Comparison of ENCODE assay signal across 8 mouse cellular contexts in the genomic region with DNA sequence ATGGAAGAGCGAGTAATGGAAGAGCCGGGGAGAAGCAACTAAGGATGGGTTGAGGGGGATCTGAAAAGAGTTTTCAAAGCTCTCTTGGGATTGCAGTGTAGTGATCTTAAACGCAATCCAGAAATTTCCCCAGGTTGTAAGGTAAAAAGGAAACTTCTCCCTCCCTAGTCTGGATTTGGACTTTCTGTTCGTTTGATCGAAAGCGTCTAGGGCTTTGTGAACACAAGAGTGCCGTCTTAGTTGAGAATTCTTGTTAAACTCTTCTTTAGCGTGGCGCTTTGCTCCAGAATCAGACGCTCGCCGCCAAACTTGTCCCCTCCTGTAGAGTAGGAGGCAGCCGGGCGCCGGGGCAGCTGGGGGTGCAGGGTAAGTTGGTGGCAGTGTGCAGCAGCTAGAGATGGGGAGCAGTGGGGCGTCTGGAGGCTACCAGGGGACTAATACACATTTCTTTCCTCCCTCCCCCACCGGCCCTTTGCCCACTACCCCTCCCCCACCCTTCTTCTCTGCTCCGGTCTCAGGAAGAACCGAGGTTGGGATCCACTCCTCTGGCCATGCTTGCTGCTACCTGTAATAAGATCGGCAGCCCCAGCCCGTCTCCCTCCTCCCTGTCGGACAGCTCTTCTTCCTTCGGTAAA. TPM values are rescaled to one million over a fixed set of nuclear protein-coding genes. Genes with fewer than 3 reads are reported as not detected.
DNase-seq lines count a peak whose midpoint lies in the region; ATAC-seq and TF ChIP-seq lines count a peak whose summit lies in the region.

No protein-coding gene starts in this region.

- peak overlapping the region; percentile 9 for H3ac ChIP-seq in myocyte (ENCODE audit: control insufficient read depth, insufficient read length)

- H3K27me3 ChIP-seq in kidney, embryonic 14.5 days (ENCODE audit: control insufficient read depth, insufficient read depth, low read length), result peaks cover 87% of the 10 kb centered on the region
- H3K27me3 ChIP-seq in kidney, adult 2 months (replicated peaks; ENCODE audit: control insufficient read depth, insufficient read depth, low read length), result peaks cover 14% of the 10 kb centered on the region
- H3K27me3 ChIP-seq in embryonic facial prominence, embryonic 12.5 days, result peaks cover 72% of the 10 kb centered on the region
- H3K27me3 ChIP-seq in myocyte (ENCODE audit: control insufficient read depth, insufficient read depth, insufficient read length), result no peaks in the 10 kb centered on the region

- no peak for TF ChIP-seq CTCF in kidney, adult 2 months (conservative IDR thresholded peaks at IDR 0.05; ENCODE audit: insufficient read depth, insufficient read length, low read depth, low read length)

- peak overlapping the region; percentile 26 for H3K4me2 ChIP-seq in kidney, embryonic 14.5 days (replicated peaks; ENCODE audit: low read depth, low read length)
- H3K4me2 ChIP-seq in embryonic facial prominence, embryonic 12.5 days (replicated peaks), result peak overlapping the region; percentile 45
- peak overlapping the region; percentile 82 for H3K4me2 ChIP-seq in myocyte (ENCODE audit: low read depth)

- H3K36me3 ChIP-seq in kidney, embryonic 14.5 days (ENCODE audit: control insufficient read depth, insufficient read depth, low read length), result no peaks in the 10 kb centered on the region
- H3K36me3 ChIP-seq in kidney, adult 2 months (ENCODE audit: control insufficient read depth, insufficient read depth, low read length), result no peaks in the 10 kb centered on the region
- no peaks in the 10 kb centered on the region for H3K36me3 ChIP-seq in embryonic facial prominence, embryonic 12.5 days
- no peaks in the 10 kb centered on the region for H3K36me3 ChIP-seq in myocyte (ENCODE audit: control insufficient read depth, insufficient read depth)

- H3K9ac ChIP-seq in kidney, embryonic 14.5 days (ENCODE audit: low read depth, low read length), result no peak overlapping the region
- H3K9ac ChIP-seq in embryonic facial prominence, embryonic 12.5 days, result no peak overlapping the region; the same call in 1 of the 2 replicates

- no peak for DNase-seq in kidney, adult 2 months
- DNase-seq in induced T-regulatory cell, adult 2 months (ENCODE audit: low read depth), result peak; percentile 22
- DNase-seq in left cerebral cortex, postnatal 14 days (ENCODE audit: low spot score in 2 of 2), result no peak
- DNase-seq in left cerebral cortex, postnatal 10 days (ENCODE audit: extremely low spot score in 1 of 2, low spot score in 2 of 2), result no peak
- DNase-seq in ovary, postnatal 36 days (ENCODE audit: low spot score), result no peak

- H3K4me3 ChIP-seq in kidney, embryonic 14.5 days (ENCODE audit: low read length), result peak overlapping the region; percentile 28
- H3K4me3 ChIP-seq in kidney, adult 2 months (ENCODE audit: insufficient read depth, low read depth, low read length), result no peak overlapping the region
- peak overlapping the region; percentile 30 for H3K4me3 ChIP-seq in embryonic facial prominence, embryonic 12.5 days
- H3K4me3 ChIP-seq in myocyte, result peak overlapping the region; percentile 87

- 0 out of 2 replicates have a peak, but pooled peaks have one; percentile 1 for ATAC-seq in kidney, embryonic 14.5 days (ENCODE audit: low FRiP score, low TSS enrichment)
- no peak; the same call in 1 of the 2 replicates for ATAC-seq in embryonic facial prominence, embryonic 12.5 days (ENCODE audit: insufficient number of reproducible peaks, insufficient read depth, low FRiP score, low TSS enrichment)

- intact Hi-C loops in left cerebral cortex, postnatal 14 days (cut with DNase I), result loop anchor here (10.0 kb wide), 2 partner anchors 543 to 1033 kb away; partner anchors contain the start of gene Sp4
- intact Hi-C loops in left cerebral cortex, postnatal 10 days (cut with DNase I), result loop anchor here (10.0 kb wide), 1 partner anchor 183 kb away; no protein-coding TSS in a partner anchor

- H3K9me3 ChIP-seq in kidney, embryonic 14.5 days (ENCODE audit: control insufficient read depth, low read length), result no peaks in the 10 kb centered on the region
- H3K9me3 ChIP-seq in embryonic facial prominence, embryonic 12.5 days, result no peaks in the 10 kb centered on the region

- no peak for TF ChIP-seq POLR2A in kidney, adult 2 months (IDR thresholded peaks at IDR 0.05; ENCODE audit: low read depth, low read length)
- no peak for TF ChIP-seq POLR2A in myocyte (IDR thresholded peaks at IDR 0.05; ENCODE audit: insufficient read length, low read depth)

- H3K27ac ChIP-seq in kidney, embryonic 14.5 days (ENCODE audit: low read depth, low read length), result no peak overlapping the region
- H3K27ac ChIP-seq in kidney, adult 2 months (ENCODE audit: insufficient read depth, low read depth, low read length), result no peak overlapping the region
- no peak overlapping the region for H3K27ac ChIP-seq in embryonic facial prominence, embryonic 12.5 days

- H3K79me2 ChIP-seq in myocyte (ENCODE audit: control insufficient read depth, insufficient read depth), result no peaks in the 10 kb centered on the region

- WGBS in kidney, embryonic 14.5 days, result under 1% methylated on average over 22 of the region's 23 CpGs
- WGBS in kidney, adult 2 months, result 3% methylated on average over 23 of the region's 23 CpGs
- 1% methylated on average over 23 of the region's 23 CpGs for WGBS in embryonic facial prominence, embryonic 12.5 days

- no peaks in the 10 kb centered on the region; the same call in 1 of the 2 replicates for H3K4me1 ChIP-seq in kidney, embryonic 14.5 days (ENCODE audit: control insufficient read depth, insufficient read depth, low read length)
- 0 out of 2 replicates have a peak, but pooled peaks cover 4% of the 10 kb centered on the region for H3K4me1 ChIP-seq in kidney, adult 2 months (ENCODE audit: control insufficient read depth, insufficient read depth, low read length)
- peaks cover 6% of the 10 kb centered on the region for H3K4me1 ChIP-seq in embryonic facial prominence, embryonic 12.5 days

TF ChIP-seq in myocyte, 11 proteins besides CTCF, POLR2A, EP300 and RAD21:
- TF ChIP-seq MYOD1 (IDR thresholded peaks at IDR 0.05; ENCODE audit: control insufficient read depth in 1 of 3, insufficient read length in 2 of 3, low read depth in 2 of 3), result no peak
- TF ChIP-seq USF1 (IDR thresholded peaks at IDR 0.05; ENCODE audit: low read depth), result no peak
- no peak for TF ChIP-seq MYOG (IDR thresholded peaks at IDR 0.05; ENCODE audit: control insufficient read depth in 1 of 3, insufficient read depth in 1 of 3, insufficient read length in 2 of 3, low read depth in 2 of 3)

RNA-seq across cellular contexts. Expression of gene Sp8, which starts 1.8 kb away (rescaled TPM):
- not detected in 2 replicates for polyA plus RNA-seq in kidney, embryonic 14.5 days (2014; fragmentation: Nextera tagmentation; extraction: Ambion mirVana)
- not detected in 2 replicates for polyA plus RNA-seq in kidney, adult 2 months (2012; rRNA removed)
- polyA plus RNA-seq in embryonic facial prominence, embryonic 12.5 days (2016; fragmentation: Nextera tagmentation; extraction: Ambion mirVana), result 5.1 and 5.8 TPM in 2 replicates
- polyA plus RNA-seq in myocyte (2012; fragmentation: generic; extraction: Trizol), result 1.2 TPM
- total RNA-seq in left cerebral cortex, postnatal 14 days (2021), result 1 to 10 TPM; 2.2 to 3.1 TPM
- 1 to 10 TPM; 2.5 to 4.0 TPM for total RNA-seq in left cerebral cortex, postnatal 10 days (2021)

Comparison
In these comparisons a context has a peak if more than half of its experiments do, and no peak if none do; other contexts are left out.
1. H3K4me2 ChIP-seq: peak in every context shown above with its lines; median percentile 82 in myocyte; 45 in embryonic facial prominence, embryonic 12.5 days; 26 in kidney, embryonic 14.5 days.